Mouse (Mus musculus): ENCODE data around the gene Zdhhc1.

GRCm38 (mm10) chr8:105543703-105544102, 47.0 kb upstream of the Zdhhc1 start:
- TF ChIP-seq GATA1 (IDR thresholded peaks at IDR 0.05; ENCODE audit: low read length) (no peak), TAL1 (IDR thresholded peaks at IDR 0.05; ENCODE audit: low read length) (no peak)

Measured in erythroblast, embryonic 14.5 days (primary cell).